In the genomic region with DNA sequence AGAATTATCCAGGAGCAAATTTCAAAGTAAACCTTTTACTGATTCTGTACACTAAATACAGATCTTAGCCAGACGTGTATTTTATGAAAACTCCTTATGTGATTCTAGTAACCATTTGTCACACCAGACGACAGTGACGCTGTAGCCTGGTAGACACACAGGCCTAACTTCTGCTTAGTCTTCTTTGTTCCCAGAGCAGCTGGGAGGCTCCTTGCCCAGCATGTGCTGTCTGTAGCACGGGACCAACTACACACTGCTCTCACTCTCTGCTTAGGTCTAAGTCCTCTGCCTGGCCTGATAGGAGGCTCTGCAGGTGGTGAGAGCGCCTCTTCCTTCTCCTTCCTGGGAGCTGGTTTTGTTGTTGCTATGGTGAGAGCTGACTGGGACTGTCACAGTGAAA, we compare ENCODE assay signal across 16 mouse cellular contexts. TPM values are rescaled to one million over a fixed set of nuclear protein-coding genes. Genes with fewer than 3 reads are reported as not detected.
DNase-seq lines count a peak whose midpoint lies in the region; ATAC-seq lines count a peak whose summit lies in the region.
"Had no signal": no experiment of that assay in that cellular context is flagged by ENCODE, and none has a peak within 500 bp of the region (broad histone marks: within the 10 kb centered on the region; RNA-seq: fewer than 3 reads in every experiment).

No protein-coding gene starts in this region.

- 48% methylated on average over 5 of the region's 5 CpGs for WGBS in forebrain, embryonic 13.5 days
- WGBS in forebrain, embryonic 11.5 days, result 50% methylated on average over 5 of the region's 5 CpGs
- 43% methylated on average over 5 of the region's 5 CpGs for WGBS in forebrain, embryonic 16.5 days

- 0 out of 2 replicates have a peak, but pooled peaks have one; percentile 53 for ATAC-seq in forebrain, embryonic 13.5 days
- ATAC-seq in forebrain, embryonic 11.5 days (replicated peaks; ENCODE audit: low FRiP score), result no peak
- peak; percentile 79 for ATAC-seq in forebrain, embryonic 16.5 days
- ATAC-seq: liver, embryonic 12.5 days had no signal

- no peak for DNase-seq in forebrain, embryonic 11.5 days (ENCODE audit: low spot score)
- DNase-seq in left cerebral cortex, postnatal 14 days (ENCODE audit: low spot score in 2 of 2), result peak; percentile 33 to 34
- DNase-seq in left cerebral cortex, postnatal 4 days, result no peak
- DNase-seq in layer of hippocampus, adult 9-10 months (ENCODE audit: low spot score), result peak; percentile 25
- no peak for DNase-seq in spleen, adult 18-20 months
- DNase-seq in kidney, postnatal 14 days, result no peak
- DNase-seq: adrenal gland, postnatal 10 days; cerebellum, adult 9-11 months; thymus, postnatal 36 days had no signal

- H3K27ac ChIP-seq in forebrain, embryonic 13.5 days, result 0 out of 2 replicates have a peak overlapping the region, but pooled peaks have one; percentile 10
- no peak overlapping the region for H3K27ac ChIP-seq in forebrain, embryonic 11.5 days (ENCODE audit: low read depth, low read length)
- no peak overlapping the region; the same call in 1 of the 2 replicates for H3K27ac ChIP-seq in forebrain, embryonic 16.5 days (ENCODE audit: low read length)
- H3K27ac ChIP-seq: kidney, postnatal 0 days; liver, embryonic 12.5 days; lung, embryonic 15.5 days; neural tube, embryonic 13.5 days had no signal

- peaks cover 25% of the 10 kb centered on the region for H3K36me3 ChIP-seq in forebrain, embryonic 13.5 days (ENCODE audit: poor library complexity, severe bottlenecking)
- H3K36me3 ChIP-seq in forebrain, embryonic 11.5 days (ENCODE audit: control insufficient read depth, insufficient read depth, low read length), result no peaks in the 10 kb centered on the region
- no peaks in the 10 kb centered on the region for H3K36me3 ChIP-seq in forebrain, embryonic 16.5 days (ENCODE audit: control insufficient read depth, insufficient read depth)

- no peaks in the 10 kb centered on the region for H3K9me3 ChIP-seq in forebrain, embryonic 13.5 days (replicated peaks)
- H3K9me3 ChIP-seq in forebrain, embryonic 11.5 days (ENCODE audit: control insufficient read depth, low read length), result no peaks in the 10 kb centered on the region
- H3K9me3 ChIP-seq in forebrain, embryonic 16.5 days (ENCODE audit: control insufficient read depth, low read length), result no peaks in the 10 kb centered on the region
- H3K9me3 ChIP-seq: liver, embryonic 12.5 days; lung, embryonic 15.5 days; neural tube, embryonic 13.5 days had no signal

- H3K9ac ChIP-seq in forebrain, embryonic 13.5 days, result no peak overlapping the region
- H3K9ac ChIP-seq in forebrain, embryonic 11.5 days (ENCODE audit: low read length), result no peak overlapping the region
- H3K9ac ChIP-seq in forebrain, embryonic 16.5 days (replicated peaks; ENCODE audit: low read depth, low read length), result no peak overlapping the region
- H3K9ac ChIP-seq: liver, embryonic 12.5 days; lung, embryonic 15.5 days; neural tube, embryonic 13.5 days had no signal

- H3K27me3 ChIP-seq in forebrain, embryonic 13.5 days, result no peaks in the 10 kb centered on the region
- H3K27me3 ChIP-seq in forebrain, embryonic 11.5 days (ENCODE audit: control insufficient read depth, insufficient read depth, low read length), result no peaks in the 10 kb centered on the region
- no peaks in the 10 kb centered on the region for H3K27me3 ChIP-seq in forebrain, embryonic 16.5 days (replicated peaks; ENCODE audit: control insufficient read depth, insufficient read depth, low read length)
- H3K27me3 ChIP-seq: CH12.LX; liver, embryonic 12.5 days; lung, embryonic 15.5 days; neural tube, embryonic 13.5 days had no signal

- H3K4me1 ChIP-seq in forebrain, embryonic 13.5 days, result peaks cover 26% of the 10 kb centered on the region
- H3K4me1 ChIP-seq in forebrain, embryonic 11.5 days (replicated peaks; ENCODE audit: control insufficient read depth, insufficient read depth, low read length), result no peaks in the 10 kb centered on the region
- peaks cover 5% of the 10 kb centered on the region; the same call in 1 of the 2 replicates for H3K4me1 ChIP-seq in forebrain, embryonic 16.5 days (replicated peaks; ENCODE audit: control insufficient read depth, insufficient read depth, low read length)
- H3K4me1 ChIP-seq: liver, embryonic 12.5 days; lung, embryonic 15.5 days had no signal

- intact Hi-C loops in left cerebral cortex, postnatal 14 days (cut with DNase I), result no loop called here
- intact Hi-C loops in left cerebral cortex, postnatal 4 days (cut with DNase I), result no loop called here

- no peak overlapping the region for H3K4me3 ChIP-seq in forebrain, embryonic 13.5 days
- H3K4me3 ChIP-seq in forebrain, embryonic 11.5 days (ENCODE audit: low read depth, low read length), result no peak overlapping the region
- H3K4me3 ChIP-seq in forebrain, embryonic 16.5 days (replicated peaks; ENCODE audit: low read length), result no peak overlapping the region
- H3K4me3 ChIP-seq: liver, embryonic 12.5 days; lung, embryonic 15.5 days; neural tube, embryonic 13.5 days had no signal

- no peak overlapping the region for H3K4me2 ChIP-seq in forebrain, embryonic 13.5 days
- H3K4me2 ChIP-seq in forebrain, embryonic 11.5 days (ENCODE audit: low read depth, low read length, severe bottlenecking), result no peak overlapping the region
- no peak overlapping the region for H3K4me2 ChIP-seq in forebrain, embryonic 16.5 days (ENCODE audit: low read length)
- H3K4me2 ChIP-seq: liver, embryonic 12.5 days; lung, embryonic 15.5 days; neural tube, embryonic 13.5 days had no signal

RNA-seq across cellular contexts. Expression of a gene that starts 35.2 kb away (rescaled TPM):
- 22.6 and 24.1 TPM in 2 replicates for polyA plus RNA-seq in forebrain, embryonic 13.5 days (2015; fragmentation: Nextera tagmentation; extraction: Ambion mirVana)
- polyA plus RNA-seq in forebrain, embryonic 11.5 days (2014; fragmentation: Nextera tagmentation; extraction: Ambion mirVana), result 20.5 and 21.4 TPM in 2 replicates
- 10 to 100 TPM; 36.7 to 38.0 TPM for total RNA-seq in left cerebral cortex, postnatal 14 days (2021)
- 10 to 100 TPM; 47.9 to 50.8 TPM for total RNA-seq in left cerebral cortex, postnatal 4 days (2021)
- polyA plus RNA-seq in forebrain, embryonic 16.5 days (2015; fragmentation: Nextera tagmentation; extraction: Ambion mirVana), result 35.5 and 35.6 TPM in 2 replicates

Comparison
In these comparisons a context has a peak if more than half of its experiments do, and no peak if none do; other contexts are left out.
1. DNase-seq: peak in left cerebral cortex, postnatal 14 days (2 of 2) and layer of hippocampus, adult 9-10 months (single experiment); none in forebrain, embryonic 11.5 days (single experiment), left cerebral cortex, postnatal 4 days (single experiment), spleen, adult 18-20 months (0 of 2) and kidney, postnatal 14 days (single experiment).